8 mouse cellular contexts compared by ENCODE assay signal in the genomic region with DNA sequence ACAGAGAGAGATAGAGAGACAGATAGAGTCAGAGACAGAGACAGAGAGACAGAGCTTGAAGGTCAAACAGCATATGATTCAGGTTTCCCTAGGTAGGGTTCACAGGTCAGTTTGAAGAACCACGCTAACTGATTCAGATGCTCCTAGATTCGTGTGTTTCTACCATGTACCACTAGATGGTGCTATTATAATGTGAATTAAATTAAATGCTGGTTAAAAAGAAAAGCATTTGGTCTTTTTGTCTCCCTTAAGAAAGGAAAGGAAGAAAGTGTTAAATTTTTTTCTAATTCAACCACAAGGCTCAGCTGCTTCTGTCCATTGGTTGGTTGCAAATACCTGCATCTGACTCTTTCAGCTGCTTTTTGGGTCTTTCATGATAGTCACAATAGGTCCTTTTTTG. TPM values are rescaled to one million over a fixed set of nuclear protein-coding genes. Genes with fewer than 3 reads are reported as not detected.
DNase-seq lines count a peak whose midpoint lies in the region; ATAC-seq lines count a peak whose summit lies in the region.

No protein-coding gene starts in this region.

- no peak for ATAC-seq in monocyte, adult 5-6 weeks (replicated peaks; ENCODE audit: insufficient number of reproducible peaks, low FRiP score, low TSS enrichment, poor library complexity, severe bottlenecking)

- DNase-seq in kidney, postnatal 14 days: peak; percentile 0
- DNase-seq in kidney, adult 18-20 months: no peak
- DNase-seq in CD4-positive, CD25-positive, alpha-beta regulatory T cell, adult 2 months (ENCODE audit: low read depth, low spot score): peak; percentile 52
- DNase-seq in NIH3T3 (ENCODE audit: low read depth): peak; percentile 46
- peak; percentile 61 for DNase-seq in induced T-regulatory cell, adult 2 months (ENCODE audit: low read depth)
- no peak for DNase-seq in frontal cortex, postnatal 25 days (ENCODE audit: low spot score in 2 of 2)
- DNase-seq in layer of hippocampus, adult 9-11 months: no peak

RNA-seq across cellular contexts. Expression of a gene that starts 45.8 kb away (rescaled TPM):
- not detected in 3 replicates for total RNA-seq in monocyte, adult 5-6 weeks (2017)

Comparison
In these comparisons a context has a peak if more than half of its experiments do, and no peak if none do; other contexts are left out.
1. DNase-seq: peak in kidney, postnatal 14 days (single experiment), CD4-positive, CD25-positive, alpha-beta regulatory T cell, adult 2 months (single experiment), NIH3T3 (single experiment) and induced T-regulatory cell, adult 2 months (single experiment); none in kidney, adult 18-20 months (single experiment), frontal cortex, postnatal 25 days (0 of 2) and layer of hippocampus, adult 9-11 months (single experiment).